Mouse (Mus musculus): Measurements from ENCODE around the gene Kiss1.
"Not testable (repeated sequence)": the region's sequence is repeated elsewhere in the genome, so short reads cannot be mapped to it uniquely, and the experiment has no call there.

Kiss1 gene

GRCm38 (mm10) chr1:133323333-133323732 lies 1.7 kb downstream of the Kiss1 start:
- DNase-seq: no peak

- no peak for DNase-seq
These were observed 4.3 kb downstream of the Kiss1 start for GRCm38 (mm10) chr1:133325951-133326350.

GRCm38 (mm10) chr1:133327094-133327493 lies 5.4 kb downstream of the Kiss1 start:
- no peak for DNase-seq

GRCm38 (mm10) chr1:133328299-133328795 lies 6.7 kb downstream of the Kiss1 start:
- no peak for DNase-seq

GRCm38 (mm10) chr1:133328896-133329637 lies 7.4 kb downstream of the Kiss1 start:
- no peak for DNase-seq

- no peak for DNase-seq
These were observed 7.9 kb downstream of the Kiss1 start for GRCm38 (mm10) chr1:133329638-133329964.

GRCm38 (mm10) chr1:133331142-133331541 lies 9.5 kb downstream of the Kiss1 start:
- no peak for DNase-seq

- no peak for DNase-seq
These were observed 11.2 kb downstream of the Kiss1 start for GRCm38 (mm10) chr1:133332656-133333430.

GRCm38 (mm10) chr1:133333937-133334336 lies 12.3 kb downstream of the Kiss1 start:
- DNase-seq: no peak

- DNase-seq: not testable (repeated sequence)
These were observed 18.7 kb downstream of the Kiss1 start for GRCm38 (mm10) chr1:133340403-133340802.

- no peak for DNase-seq
These were observed 22.7 kb downstream of the Kiss1 start for GRCm38 (mm10) chr1:133344357-133344756.

GRCm38 (mm10) chr1:133346531-133346930 lies 24.9 kb downstream of the Kiss1 start:
- no peak for DNase-seq

GRCm38 (mm10) chr1:133347226-133347625 lies 25.6 kb downstream of the Kiss1 start:
- DNase-seq: no peak

GRCm38 (mm10) chr1:133347693-133348520 lies 26.2 kb downstream of the Kiss1 start:
- DNase-seq: no peak

GRCm38 (mm10) chr1:133350210-133350609 lies 28.5 kb downstream of the Kiss1 start, which contains the start of gene Ren1:
Ren1 (plus strand) TSS chr1:133350510.
- no peak for DNase-seq

GRCm38 (mm10) chr1:133351762-133352161 lies 30.1 kb downstream of the Kiss1 start:
- no peak for DNase-seq

GRCm38 (mm10) chr1:133353371-133353809 lies 31.7 kb downstream of the Kiss1 start:
- DNase-seq: peak; percentile 45 to 53

GRCm38 (mm10) chr1:133355469-133355868 lies 33.8 kb downstream of the Kiss1 start:
- DNase-seq: no peak

GRCm38 (mm10) chr1:133355912-133356311 lies 34.2 kb downstream of the Kiss1 start:
- DNase-seq: no peak

- DNase-seq: no peak
These were observed 34.7 kb downstream of the Kiss1 start for GRCm38 (mm10) chr1:133356330-133356729.

- DNase-seq: no peak
These were observed 39.3 kb downstream of the Kiss1 start for GRCm38 (mm10) chr1:133361006-133361405.

- DNase-seq: no peak
These were observed 40.4 kb downstream of the Kiss1 start for GRCm38 (mm10) chr1:133362103-133362502.

All from thymus, adult 18-20 months (tissue).